Mouse (Mus musculus) gastrocnemius, postnatal 10 days (tissue): ENCODE data around the gene Fhl2. TPM values are rescaled to one million over a fixed set of nuclear protein-coding genes. Genes with fewer than 3 reads are reported as not detected.
"Not testable (repeated sequence)": the region's sequence is repeated elsewhere in the genome, so short reads cannot be mapped to it uniquely, and the experiment has no call there.

ENCODE experiments used
- DNase-seq: peaks from one replicate; pipeline ENCODE4 v3.0.0; 2021; ENCODE audit warnings: mixed read lengths
- total RNA-seq, 2 experiments: library from RNA; stranded (reverse); gene quantifications; 2 replicates each; pipeline ENCODE4 v1.2.3; 2021

The Fhl2 gene
- total RNA-seq, 2 experiments from 2014 or later: 21.7 to 22.1 TPM

DNA sequence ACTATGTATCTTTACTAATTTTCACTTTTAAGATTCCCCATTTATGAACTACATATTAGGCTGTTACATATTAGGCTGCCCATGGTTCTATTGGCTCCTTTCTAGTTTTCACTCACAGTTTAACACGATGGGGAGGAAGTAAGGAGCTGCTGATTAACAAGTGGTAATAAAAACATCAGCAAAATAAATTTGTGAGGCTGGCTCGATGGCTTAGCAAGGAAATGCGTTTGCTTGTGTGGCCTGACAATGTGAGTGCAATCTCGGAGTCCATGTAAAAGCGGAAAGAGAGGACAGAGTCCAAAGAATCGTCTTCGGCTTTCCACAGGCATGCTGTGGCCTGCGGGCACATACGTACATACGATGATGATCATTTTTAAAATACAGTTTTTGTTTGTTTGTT, 4.3 kb downstream of the Fhl2 start:
- no peak for DNase-seq

DNA sequence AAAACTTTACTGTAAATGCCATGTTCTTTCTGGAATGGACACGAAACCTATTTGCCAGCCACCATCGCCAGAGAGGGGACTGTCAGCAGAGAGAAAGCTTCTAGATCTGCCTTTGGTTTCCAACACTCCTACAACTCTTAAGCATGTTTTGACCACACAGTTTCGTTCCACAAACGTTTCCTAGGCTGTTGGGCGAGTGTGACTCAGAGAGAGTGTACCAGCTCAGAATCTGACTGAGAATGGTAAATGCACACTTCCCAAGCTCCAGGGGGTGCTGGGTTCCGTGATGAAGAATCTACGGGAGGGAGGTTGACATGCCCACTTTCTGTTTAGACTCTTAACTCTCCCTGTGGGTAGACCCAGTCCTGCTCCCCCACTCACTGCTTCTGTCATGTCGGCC, 5.7 kb downstream of the Fhl2 start:
- no peak for DNase-seq

DNA sequence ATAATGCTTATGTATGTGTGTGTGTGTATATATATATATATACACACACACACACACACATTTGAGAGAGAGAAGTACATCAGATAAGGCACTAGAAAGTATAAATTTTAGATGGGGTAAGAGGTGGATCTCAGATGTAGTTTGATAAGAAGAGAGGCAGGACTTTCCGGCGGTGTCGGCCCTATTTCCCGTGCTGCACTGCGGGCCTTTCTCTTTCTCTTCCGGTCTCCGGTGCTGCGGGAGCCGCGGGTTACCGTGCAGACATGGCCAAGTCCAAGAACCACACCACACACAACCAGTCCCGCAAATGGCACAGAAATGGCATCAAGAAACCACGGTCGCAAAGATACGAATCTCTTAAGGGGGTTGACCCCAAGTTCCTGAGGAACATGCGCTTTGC, 7.9 kb downstream of the Fhl2 start:
- not testable (repeated sequence) for DNase-seq

DNA sequence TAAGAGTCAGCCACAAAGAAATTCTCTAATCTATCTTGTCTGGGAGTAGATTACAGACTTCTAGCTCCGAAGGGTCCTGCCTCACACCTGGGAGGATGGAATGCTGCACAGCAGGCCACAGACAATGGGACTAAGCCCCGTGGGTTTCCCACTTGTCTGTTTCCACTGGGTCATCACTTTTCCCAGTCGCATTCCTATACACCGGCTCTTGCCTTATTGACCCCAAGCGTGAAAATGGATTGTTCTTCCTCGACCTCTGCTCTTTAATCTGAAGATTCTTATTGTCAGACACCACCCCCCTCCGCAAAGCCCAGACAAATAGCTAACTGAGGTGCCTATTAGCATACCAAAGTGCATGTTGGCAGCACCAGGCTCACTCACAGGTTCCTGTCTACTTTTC, 10.4 kb downstream of the Fhl2 start:
- no peak for DNase-seq

DNA sequence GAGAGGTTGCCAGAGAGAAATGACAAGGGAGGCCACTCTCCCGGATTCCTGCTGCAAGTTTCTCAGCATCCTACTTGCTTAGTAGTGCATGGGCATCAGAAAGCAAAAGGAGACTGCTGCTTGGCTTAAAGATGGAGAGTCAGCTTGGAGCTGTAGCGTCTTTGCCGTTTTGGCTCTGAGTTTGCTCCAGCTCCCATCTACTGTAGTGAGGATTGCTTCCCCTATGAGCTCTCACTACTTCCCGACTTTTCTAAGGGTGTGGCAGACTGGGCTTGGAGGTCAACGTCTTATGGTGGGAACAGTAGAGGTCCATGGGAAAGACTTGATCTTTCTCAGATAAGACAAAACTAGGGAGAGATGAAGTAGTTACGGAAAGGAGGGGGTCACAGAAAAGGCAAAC, 15.9 kb downstream of the Fhl2 start:
- DNase-seq: no peak

DNA sequence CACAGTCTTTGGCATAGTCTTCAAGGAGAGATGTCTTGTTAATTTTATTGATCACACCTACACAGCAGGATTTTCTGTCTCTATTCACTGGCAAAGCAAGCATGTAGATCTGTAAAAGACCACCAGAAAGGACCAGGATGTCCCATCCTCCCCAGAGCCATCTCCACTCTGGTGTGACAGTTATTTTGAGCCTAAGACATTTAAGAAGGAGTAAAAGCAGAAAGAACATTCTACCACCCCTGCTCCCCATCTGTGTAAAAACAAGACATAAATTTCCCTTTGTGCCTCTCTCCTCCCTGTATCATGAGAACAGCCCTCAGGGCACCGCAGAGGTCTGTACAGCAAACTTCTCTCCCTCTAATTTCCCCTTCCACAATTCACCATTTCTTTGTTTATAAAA, 18.0 kb downstream of the Fhl2 start:
- DNase-seq: no peak

DNA sequence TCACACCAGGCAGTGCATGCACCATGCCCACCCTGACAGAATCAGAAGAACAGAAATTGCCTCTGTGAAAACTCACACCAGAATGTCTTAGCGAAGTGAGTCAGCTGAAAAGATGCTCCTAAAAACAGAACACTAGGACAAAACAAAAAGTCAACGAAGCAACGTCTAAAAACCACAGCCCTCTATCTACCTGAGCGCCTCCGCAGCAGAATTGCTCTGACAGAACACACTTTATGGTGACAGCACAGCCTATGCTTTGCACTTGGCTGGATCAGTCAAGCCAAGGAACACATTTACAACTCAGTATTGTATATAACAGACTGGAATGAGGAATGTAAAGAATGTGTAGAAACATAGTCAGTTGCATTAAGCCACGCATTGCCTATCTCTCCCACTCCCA, 18.4 kb downstream of the Fhl2 start:
- no peak for DNase-seq

DNA sequence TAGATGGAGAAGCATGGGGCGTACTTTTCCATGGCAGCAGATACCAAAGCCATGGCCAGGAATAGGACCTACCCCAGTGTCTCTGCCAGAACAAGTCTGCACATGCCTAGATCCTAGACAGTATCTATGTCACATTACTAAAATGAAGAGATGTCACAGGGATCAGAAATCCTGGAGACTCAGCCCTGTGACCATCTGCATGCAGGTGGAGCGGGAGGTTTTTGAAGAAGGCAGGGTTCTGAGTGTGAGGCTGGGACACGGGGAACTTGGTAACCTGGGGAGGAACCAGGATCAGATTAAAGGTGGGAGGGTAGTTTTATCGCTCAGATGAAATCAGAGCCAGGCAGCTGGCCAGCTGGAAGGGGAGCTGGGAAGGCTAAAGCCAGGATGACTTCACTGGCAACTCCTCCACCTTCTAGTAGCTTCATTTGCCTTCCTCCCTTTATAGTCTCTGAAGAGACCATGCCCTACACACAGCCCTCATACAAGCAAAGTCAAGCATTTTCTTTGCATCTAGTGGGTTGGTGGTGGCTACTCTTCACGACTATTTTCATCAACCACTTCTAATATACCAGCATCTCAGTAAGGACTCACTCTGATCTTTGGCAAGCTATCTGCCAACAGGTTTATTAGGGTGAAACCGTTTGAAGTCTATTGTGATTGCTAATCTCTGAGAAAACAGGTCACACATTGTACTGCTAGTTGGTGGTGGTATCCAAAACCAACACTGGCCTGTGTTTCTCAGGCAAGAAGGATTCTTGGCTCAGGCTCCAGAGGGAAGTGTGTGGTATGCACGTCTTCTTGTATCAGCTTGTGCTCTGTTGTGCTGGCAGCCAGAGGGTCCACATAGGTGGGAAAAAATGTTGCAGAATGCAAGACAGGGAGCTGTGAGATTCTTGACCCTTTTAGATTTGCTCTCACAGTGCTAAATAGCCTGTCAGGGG, 23.2 kb downstream of the Fhl2 start:
- DNase-seq: peak; percentile 43

DNA sequence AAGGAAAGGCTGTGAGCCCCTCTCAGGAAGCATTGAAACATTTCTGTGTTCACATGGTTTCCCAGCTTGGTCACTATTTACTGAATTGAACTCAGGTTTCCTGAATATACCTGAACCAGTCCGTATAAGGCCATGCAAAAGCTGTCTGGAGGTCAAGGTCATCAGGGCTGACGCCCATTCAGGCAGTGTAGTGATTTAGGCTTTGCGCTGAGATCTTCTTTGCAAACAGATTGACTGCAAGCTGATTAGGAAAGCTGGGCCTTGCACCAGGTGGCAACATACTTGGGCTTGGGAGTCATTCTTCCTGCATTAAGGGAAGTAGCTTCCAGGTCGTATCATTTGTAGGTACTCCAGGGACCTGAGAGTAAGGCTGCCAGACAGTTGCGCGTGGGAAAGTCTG, 25.0 kb downstream of the Fhl2 start:
- no peak for DNase-seq

DNA sequence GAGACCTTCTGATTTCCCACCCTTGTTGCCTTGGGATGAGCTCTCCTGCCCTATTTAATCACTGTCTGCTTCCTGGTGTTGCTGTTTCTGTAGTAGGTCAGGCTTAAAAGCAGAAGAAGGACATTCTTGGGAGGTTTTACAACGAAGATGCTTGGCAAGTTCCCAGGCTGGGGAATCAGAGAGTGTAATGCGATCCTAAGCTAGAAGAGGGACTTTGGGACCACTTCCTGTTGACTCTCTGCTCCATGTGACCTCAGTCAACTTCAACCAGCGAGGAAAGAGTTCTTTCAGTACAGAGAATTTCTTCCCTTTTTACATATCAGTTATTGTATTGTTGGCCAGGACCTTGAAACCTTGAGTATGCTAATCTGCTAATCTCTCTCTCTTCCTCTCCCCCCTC, 25.7 kb downstream of the Fhl2 start:
- no peak for DNase-seq

DNA sequence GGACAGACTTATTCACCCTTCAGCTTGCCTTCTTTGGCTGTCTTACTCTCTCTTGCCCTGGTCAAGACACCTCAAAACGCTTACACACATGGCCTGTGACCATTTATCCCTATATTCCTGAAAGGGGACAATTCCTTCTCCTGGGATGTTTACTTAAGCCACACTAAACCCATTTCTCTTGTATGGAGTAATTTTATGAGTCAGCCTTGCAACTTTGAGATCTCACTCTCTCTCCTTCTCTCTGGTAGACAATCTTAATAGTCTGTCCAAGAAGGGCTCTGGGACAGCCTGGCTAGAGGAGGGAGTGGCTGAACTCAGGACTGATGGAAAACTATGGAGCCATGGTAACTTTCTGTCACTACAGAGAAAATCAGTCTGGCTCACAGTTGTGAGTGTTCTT, 27.1 kb downstream of the Fhl2 start:
- DNase-seq: no peak

DNA sequence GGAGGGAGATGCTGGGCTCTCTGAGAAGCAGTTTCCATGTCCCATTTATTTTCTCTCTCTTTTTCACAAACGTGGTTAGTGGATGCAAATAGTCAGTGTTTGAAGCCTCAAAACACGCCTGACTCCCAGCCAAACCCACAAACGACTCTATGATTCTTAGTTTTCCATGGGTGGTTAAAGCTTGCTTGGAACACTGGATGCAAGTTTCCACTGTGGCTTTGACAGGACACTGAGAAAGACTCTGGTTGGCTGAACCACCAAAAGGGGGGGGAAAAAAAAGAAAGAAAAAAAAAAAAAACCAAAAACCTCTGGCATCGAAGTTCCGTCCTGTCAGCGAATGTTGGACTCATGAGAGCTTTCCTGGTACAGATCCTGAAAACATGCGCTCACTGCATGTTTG, 27.6 kb downstream of the Fhl2 start:
- no peak for DNase-seq

DNA sequence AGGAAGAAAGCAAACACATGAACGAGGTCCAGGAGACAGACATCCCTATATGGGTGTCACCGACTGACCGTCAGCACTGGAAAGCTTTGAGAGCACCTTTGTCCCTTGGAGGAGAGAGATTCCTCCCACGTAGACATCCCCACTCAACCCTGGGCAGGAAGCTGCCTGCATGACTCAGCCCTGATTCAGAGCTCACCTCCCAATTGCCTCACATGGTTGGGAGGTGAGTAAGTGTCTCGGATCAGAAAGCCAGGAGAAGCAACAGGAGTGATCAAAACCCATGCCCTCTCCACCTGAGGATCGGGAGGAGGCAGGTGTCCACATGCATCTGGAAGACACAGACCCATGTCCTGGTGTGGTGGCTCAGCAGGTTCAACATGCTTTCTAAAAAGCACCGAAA, 28.2 kb downstream of the Fhl2 start:
- DNase-seq: no peak

DNA sequence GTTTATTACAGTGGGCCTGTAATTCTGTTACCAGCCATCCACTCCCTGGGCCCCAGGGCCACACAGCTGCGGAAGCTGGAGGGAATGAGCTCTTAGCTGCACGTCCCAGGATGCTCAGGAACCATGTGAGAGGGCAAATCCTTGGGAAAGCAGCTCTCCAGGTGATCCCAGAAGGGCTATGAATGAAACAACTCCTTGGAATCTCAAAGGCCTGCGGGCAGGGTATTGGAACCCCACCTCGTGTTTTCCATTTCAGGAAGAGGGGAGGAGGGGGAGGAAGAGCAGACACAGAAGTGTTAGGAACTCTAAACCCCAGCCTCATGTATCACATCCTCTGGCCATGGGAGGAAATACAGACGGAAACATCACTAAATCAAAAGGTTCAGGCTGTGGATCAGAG, 28.8 kb downstream of the Fhl2 start:
- no peak for DNase-seq

DNA sequence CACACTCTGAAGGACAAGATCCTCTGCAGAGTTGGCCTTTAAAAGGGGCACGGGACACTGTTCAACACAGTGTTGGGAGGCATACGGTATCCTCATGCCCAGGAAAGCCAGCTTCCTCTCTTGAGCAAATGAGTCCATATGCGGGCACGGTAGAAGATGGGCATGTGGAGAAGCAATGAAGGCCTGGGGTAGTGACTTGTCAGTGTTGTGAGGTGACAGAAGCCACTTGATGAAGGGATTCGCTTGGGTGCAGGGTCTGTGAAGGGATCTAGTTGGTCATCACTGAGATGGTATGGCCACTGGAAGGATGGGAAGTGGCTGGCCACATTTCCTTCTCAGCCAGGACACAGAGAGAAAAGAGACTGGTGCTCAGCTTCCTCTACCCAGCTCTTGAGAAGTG, 32.2 kb downstream of the Fhl2 start:
- DNase-seq: no peak

DNA sequence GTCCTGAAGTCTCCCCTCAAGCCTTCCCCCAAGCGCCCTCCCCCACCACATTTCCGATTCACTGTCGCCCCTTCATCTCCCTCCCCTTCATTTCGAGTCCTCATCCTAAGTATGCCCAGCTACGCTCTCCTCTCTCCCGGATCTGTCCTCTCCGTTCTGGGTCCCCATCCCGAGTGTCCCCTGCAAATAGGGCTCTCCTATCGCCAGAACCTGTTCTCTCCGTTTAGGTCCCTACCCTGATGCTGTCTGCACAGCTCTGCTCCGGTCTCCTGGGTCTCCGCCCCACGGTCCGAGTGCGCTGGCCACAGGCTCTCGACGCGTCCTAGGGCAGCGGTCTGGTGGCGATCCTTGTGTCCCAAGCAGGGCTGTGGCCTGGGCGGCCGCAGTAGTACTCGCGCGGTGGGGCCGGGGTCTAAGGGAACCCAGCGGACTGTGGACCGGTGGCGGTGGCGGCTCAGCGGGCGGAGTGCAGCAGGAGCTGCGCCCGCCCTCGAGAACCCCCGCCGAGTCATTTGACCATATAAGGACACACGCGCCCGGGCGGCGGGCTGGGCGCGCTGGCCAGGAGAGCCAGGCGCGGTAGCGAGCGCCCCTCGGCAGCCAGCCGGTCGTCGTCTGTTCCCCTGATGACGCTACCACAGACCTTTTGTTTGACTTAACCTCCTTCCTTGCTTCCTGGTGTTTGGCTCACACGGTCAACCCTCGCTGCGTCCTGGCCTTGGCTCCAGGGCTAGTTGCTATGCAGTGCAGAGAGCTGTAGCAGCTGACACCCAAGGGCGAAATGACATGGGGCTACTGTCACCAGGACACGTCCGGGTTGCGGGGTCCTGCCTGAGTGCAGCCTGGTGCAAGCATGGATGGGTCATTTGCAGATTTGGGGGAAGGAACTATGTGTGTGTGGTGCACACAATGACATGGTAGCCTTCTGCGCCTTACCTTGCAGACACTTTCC, 33.0 kb downstream of the Fhl2 start:
- DNase-seq: peak; percentile 71

DNA sequence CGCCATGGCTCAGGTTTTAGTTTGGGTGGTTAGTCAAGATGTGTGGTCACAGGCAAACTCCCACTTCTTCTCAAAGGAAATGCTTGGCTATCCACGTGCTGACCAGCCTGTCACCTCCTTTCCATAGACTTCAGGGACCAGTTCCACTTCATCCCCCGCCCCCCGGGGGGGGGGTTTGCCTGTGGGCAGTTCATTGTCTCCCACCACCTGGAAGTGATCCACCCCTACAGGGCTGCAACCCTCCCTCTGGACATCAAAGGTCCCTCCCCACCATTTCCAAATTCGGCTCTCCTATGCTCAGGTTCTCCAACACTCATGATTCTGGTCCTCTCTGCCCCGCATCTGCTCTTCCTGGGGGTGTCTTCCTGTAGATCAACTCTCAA, 33.7 kb downstream of the Fhl2 start:
- no peak for DNase-seq

DNA sequence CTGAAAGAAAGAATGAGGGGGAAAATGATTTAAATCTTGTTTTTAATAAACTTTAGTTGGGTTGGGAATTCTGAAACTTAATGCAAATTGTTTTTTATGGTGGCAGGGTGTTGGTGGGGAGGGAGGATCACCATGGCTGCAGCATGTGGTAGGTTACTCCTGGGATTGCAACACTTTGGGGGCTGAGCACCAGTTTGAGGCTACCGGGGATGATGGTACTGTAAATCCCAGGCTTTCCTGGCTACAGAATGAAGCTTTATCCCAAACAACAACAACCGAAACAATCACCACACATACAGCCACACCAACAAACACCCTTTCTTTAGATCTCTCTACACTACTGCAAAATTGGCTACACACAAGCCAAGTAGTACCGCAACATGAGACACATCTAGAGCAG, 34.4 kb downstream of the Fhl2 start:
- no peak for DNase-seq

DNA sequence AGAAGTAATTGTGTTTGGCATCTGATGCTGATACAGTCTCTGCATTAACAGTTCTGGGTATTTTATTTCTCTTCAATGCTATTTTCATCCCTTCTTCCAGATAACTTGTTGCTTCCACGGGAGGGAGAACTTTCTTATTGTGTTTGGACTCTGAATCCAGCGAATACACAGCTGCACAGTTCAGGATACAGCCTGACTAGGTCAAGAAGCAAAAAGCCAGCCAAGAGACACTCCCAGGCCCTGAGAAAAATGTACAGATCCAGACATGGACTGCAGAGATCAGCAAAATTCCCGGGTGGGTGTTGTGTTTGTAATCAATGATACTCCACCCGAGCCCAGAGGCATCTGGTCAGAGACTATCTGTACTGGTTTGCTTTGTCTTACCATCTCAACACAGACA, 37.4 kb downstream of the Fhl2 start:
- no peak for DNase-seq

DNA sequence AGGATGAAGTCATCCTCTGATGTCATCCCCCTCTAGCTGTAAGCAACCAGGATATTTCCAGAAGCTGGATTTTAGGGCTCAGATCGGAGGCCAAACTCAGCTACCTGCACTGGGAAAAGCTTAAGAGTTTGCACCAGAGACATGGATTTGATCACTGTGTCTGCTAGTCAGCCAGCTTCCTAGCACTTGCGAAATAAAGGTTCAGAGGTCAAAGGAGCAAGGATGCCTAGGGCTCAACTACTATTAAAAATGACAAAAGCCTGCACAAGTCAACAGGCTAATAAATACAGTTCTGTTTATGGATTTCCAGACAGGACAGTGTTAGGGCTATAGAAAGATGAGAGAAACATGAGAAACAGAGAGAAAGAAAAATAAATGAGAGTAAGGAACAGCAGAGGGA, 38.9 kb downstream of the Fhl2 start:
- no peak for DNase-seq

DNA sequence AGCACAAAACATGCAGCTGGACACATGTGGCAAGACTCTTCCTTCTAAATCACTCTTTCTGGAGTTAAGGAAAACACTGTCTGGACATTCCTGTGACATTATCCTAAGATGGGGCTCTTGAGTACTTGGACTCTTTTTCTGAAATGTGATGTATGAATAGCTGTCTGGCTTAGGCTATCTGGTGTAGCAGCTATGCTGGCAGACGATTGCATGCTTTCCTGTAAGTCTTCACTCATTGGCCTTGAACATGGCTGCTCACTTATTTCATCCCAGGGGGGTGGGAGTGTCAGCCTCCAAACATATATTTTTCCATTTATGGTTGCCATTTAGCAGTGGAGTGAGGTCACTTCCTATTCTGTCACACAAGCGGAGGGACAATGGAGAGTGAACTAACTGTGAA, 42.3 kb downstream of the Fhl2 start:
- no peak for DNase-seq

DNA sequence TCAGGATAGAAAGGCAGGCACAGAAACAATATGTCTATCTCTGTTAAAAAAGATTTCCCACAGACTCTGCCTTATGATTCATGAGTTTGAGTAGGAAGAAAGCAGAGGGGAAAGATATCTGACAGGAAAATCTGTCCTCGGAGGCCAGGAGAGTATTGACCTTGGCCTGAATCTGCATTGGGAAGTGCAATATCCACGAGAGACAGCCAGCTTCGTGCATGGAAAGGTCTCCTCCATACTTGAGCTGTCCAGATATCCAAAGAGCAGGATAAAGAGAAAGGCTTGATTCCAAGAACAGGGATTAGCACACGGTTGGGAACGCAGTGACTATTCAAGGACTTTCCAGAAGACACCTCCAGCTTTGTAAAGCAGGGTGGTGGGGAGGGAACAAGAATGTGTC, 43.2 kb downstream of the Fhl2 start:
- DNase-seq: no peak

DNA sequence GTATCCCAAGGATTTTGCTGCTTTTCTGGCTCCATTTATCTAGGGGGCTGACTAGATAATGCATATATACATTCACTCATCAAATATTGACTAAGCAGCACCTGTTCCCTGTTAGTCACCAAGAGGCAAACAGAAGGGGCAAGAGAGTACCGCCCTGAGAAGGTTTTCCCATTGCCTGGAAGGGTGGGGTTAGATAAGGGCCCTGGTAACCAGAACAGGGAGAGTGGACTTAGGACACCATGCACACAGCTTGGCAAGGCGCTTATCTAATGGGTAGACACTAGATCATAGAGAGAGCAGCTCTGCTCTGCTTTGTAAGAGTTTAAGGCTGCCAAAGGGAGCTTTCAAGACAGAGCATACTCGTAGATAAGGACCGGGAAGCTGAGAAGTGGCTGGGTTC, 44.2 kb downstream of the Fhl2 start:
- DNase-seq: no peak
